Mouse (Mus musculus) hindbrain, embryonic 13.5 days (tissue): ENCODE measurements at regions not wholly inside any gene's neighbourhood (a gene's known extent, or its start where the extent isn't known, plus 50 kb on each side); places are given as distances from the start of the nearest gene placed in this dataset.

Source experiments
- ATAC-seq: fragments of 200-750 bp; cut with Nextera tagmentation; 2 replicates; pipeline ENCODE4 v1.8.0; 2017; ENCODE audit warnings: moderate TSS enrichment; ENCODE audit not compliant: low FRiP score
- H3K27ac ChIP-seq: fragments of 300-500 bp; sonication (generic); 2 replicates; pipeline ENCODE4 v1.5.1; 2015; ENCODE audit warnings: inconsistent platforms, mild to moderate bottlenecking, moderate library complexity
- H3K27me3 ChIP-seq: fragments of 300-500 bp; sonication (generic); 2 replicates; pipeline ENCODE4 v1.6.1; 2015; ENCODE audit warnings: mild to moderate bottlenecking, inconsistent platforms
- H3K36me3 ChIP-seq: fragments of 300-500 bp; sonication (generic); 2 replicates; pipeline ENCODE4 v1.6.1; 2015; ENCODE audit warnings: mild to moderate bottlenecking, inconsistent platforms
- H3K4me1 ChIP-seq: fragments of 300-500 bp; sonication (generic); replicated peaks from 2 replicates; pipeline ENCODE4 v1.6.1; 2015; ENCODE audit warnings: inconsistent platforms
- H3K4me2 ChIP-seq: fragments of 300-500 bp; sonication (generic); 2 replicates; pipeline ENCODE4 v1.6.1; 2015; ENCODE audit warnings: inconsistent platforms, mild to moderate bottlenecking, moderate library complexity
- H3K4me3 ChIP-seq: fragments of 300-500 bp; sonication (generic); 2 replicates; pipeline ENCODE4 v1.5.1; 2015; ENCODE audit warnings: mild to moderate bottlenecking, inconsistent platforms
- H3K9ac ChIP-seq: fragments of 300-500 bp; sonication (generic); 2 replicates; pipeline ENCODE4 v1.6.1; 2015; ENCODE audit warnings: mild to moderate bottlenecking, inconsistent platforms
- H3K9me3 ChIP-seq: fragments of 300-500 bp; sonication (generic); 2 replicates; pipeline ENCODE4 v1.6.1; 2016; ENCODE audit warnings: inconsistent platforms
- WGBS: fragments of 180-500 bp; shearing (Covaris S2); methylation state at CpG from one replicate; pipeline ENCODE4 v1.1.7; 2015; 5-methylcytosine and 5-hydroxymethylcytosine counted together

GRCm38 (mm10) chr19:59844270-59844669 is 99.2 kb downstream of the Rab11fip2 start:
- WGBS, result 85% methylated on average over 3 of the region's 3 CpGs
- no peak overlapping the region for H3K4me3 ChIP-seq
- no peak for ATAC-seq
- no peaks in the 10 kb centered on the region for H3K9me3 ChIP-seq
- H3K4me2 ChIP-seq, result no peak overlapping the region
- H3K4me1 ChIP-seq, result no peaks in the 10 kb centered on the region
- no peaks in the 10 kb centered on the region for H3K27me3 ChIP-seq
- no peak overlapping the region for H3K9ac ChIP-seq
- H3K36me3 ChIP-seq, result no peaks in the 10 kb centered on the region
- no peak overlapping the region for H3K27ac ChIP-seq

GRCm38 (mm10) chr19:59846807-59847206 is 96.6 kb downstream of the Rab11fip2 start:
- WGBS, result 91% methylated on average over 1 of the region's 1 CpGs
- Histone ChIP-seq H3K4me2 (no peak overlapping the region), H3K4me3 (no peak overlapping the region), H3K9ac (no peak overlapping the region), H3K36me3 (no peaks in the 10 kb centered on the region), H3K4me1 (no peaks in the 10 kb centered on the region), H3K27me3 (no peaks in the 10 kb centered on the region), H3K27ac (no peak overlapping the region), H3K9me3 (no peaks in the 10 kb centered on the region)
- no peak for ATAC-seq

- 68% methylated on average over 5 of the region's 5 CpGs for WGBS
- Histone ChIP-seq H3K36me3 (no peaks in the 10 kb centered on the region), H3K9ac (no peak overlapping the region), H3K27me3 (no peaks in the 10 kb centered on the region), H3K4me1 (no peaks in the 10 kb centered on the region), H3K4me2 (no peak overlapping the region), H3K27ac (no peak overlapping the region), H3K9me3 (no peaks in the 10 kb centered on the region), H3K4me3 (no peak overlapping the region)
- ATAC-seq, result no peak
Observed at GRCm38 (mm10) chr19:59850696-59851095, 92.8 kb downstream of the Rab11fip2 start.

GRCm38 (mm10) chr19:59852011-59852738 is 91.3 kb downstream of the Rab11fip2 start:
- H3K27ac ChIP-seq, result no peak overlapping the region
- H3K4me3 ChIP-seq, result no peak overlapping the region
- 56% methylated on average over 1 of the region's 1 CpGs for WGBS
- H3K4me1 ChIP-seq, result no peaks in the 10 kb centered on the region
- no peak overlapping the region for H3K9ac ChIP-seq
- no peaks in the 10 kb centered on the region for H3K9me3 ChIP-seq
- ATAC-seq, result no peak
- no peak overlapping the region for H3K4me2 ChIP-seq
- no peaks in the 10 kb centered on the region for H3K27me3 ChIP-seq
- H3K36me3 ChIP-seq, result no peaks in the 10 kb centered on the region
